Mouse (Mus musculus) right cerebral cortex, postnatal 25 days (tissue): ENCODE results near the gene Cacna1a.

Experiments
- DNase-seq: peaks from one replicate; pipeline ENCODE4 v3.0.0; 2022

The Cacna1a gene

GRCm38 (mm10) chr8:84388275-84388674 is at the start of gene Cacna1a:
Gene Cacna1a, plus strand, starts transcription at chr8:84388440.
- no peak for DNase-seq

- peak; percentile 30 for DNase-seq
Observed at GRCm38 (mm10) chr8:84338493-84338892, 49.7 kb upstream of the Cacna1a start.

GRCm38 (mm10) chr8:84339320-84339719 is 48.9 kb upstream of the Cacna1a start:
- DNase-seq = no peak

GRCm38 (mm10) chr8:84339867-84340266 is 48.4 kb upstream of the Cacna1a start:
- no peak for DNase-seq

GRCm38 (mm10) chr8:84340671-84341070 is 47.6 kb upstream of the Cacna1a start:
- DNase-seq = no peak

- no peak for DNase-seq
Observed at GRCm38 (mm10) chr8:84345493-84345892, 42.7 kb upstream of the Cacna1a start.

GRCm38 (mm10) chr8:84346421-84346820 is 41.8 kb upstream of the Cacna1a start:
- no peak for DNase-seq

GRCm38 (mm10) chr8:84349526-84349925 is 38.7 kb upstream of the Cacna1a start:
- no peak for DNase-seq

GRCm38 (mm10) chr8:84350960-84351359 is 37.3 kb upstream of the Cacna1a start:
- no peak for DNase-seq

- DNase-seq = no peak
Observed at GRCm38 (mm10) chr8:84356482-84356881, 31.8 kb upstream of the Cacna1a start.

GRCm38 (mm10) chr8:84357631-84358371 is 30.4 kb upstream of the Cacna1a start:
- DNase-seq = peak; percentile 62

GRCm38 (mm10) chr8:84363428-84364134 is 24.7 kb upstream of the Cacna1a start:
- DNase-seq = peak; percentile 78

- DNase-seq = no peak
Observed at GRCm38 (mm10) chr8:84365197-84365596, 23.0 kb upstream of the Cacna1a start.

GRCm38 (mm10) chr8:84370972-84371371 is 17.3 kb upstream of the Cacna1a start:
- no peak for DNase-seq

- DNase-seq = no peak
Observed at GRCm38 (mm10) chr8:84375038-84375437, 13.2 kb upstream of the Cacna1a start.

GRCm38 (mm10) chr8:84375803-84376202 is 12.4 kb upstream of the Cacna1a start:
- DNase-seq = no peak

GRCm38 (mm10) chr8:84376564-84376963 is 11.7 kb upstream of the Cacna1a start:
- DNase-seq = no peak

GRCm38 (mm10) chr8:84381676-84382075 is 6.6 kb upstream of the Cacna1a start:
- no peak for DNase-seq

- DNase-seq = no peak
Observed at GRCm38 (mm10) chr8:84388773-84389172, 533 bp downstream of the Cacna1a start.

GRCm38 (mm10) chr8:84389173-84389572 is 933 bp downstream of the Cacna1a start:
- no peak for DNase-seq

GRCm38 (mm10) chr8:84391611-84392010 is 3.4 kb downstream of the Cacna1a start:
- DNase-seq = no peak

GRCm38 (mm10) chr8:84395751-84396457 is 7.7 kb downstream of the Cacna1a start:
- no peak for DNase-seq
